Mouse (Mus musculus) cerebellum, adult 2 months (tissue): ENCODE data around the gene Maml3.

Experiments
- CTCF ChIP-seq: fragments of 200-500 bp; IDR thresholded peaks from 2 replicates; pipeline ENCODE4 v1.5.1; 2011; ENCODE audit warnings: low read depth, mild to moderate bottlenecking, control low read depth, low read length, moderate library complexity, borderline replicate concordance; ENCODE audit not compliant: insufficient read depth
- POLR2A ChIP-seq: fragments of 200-500 bp; IDR thresholded peaks from 2 replicates; pipeline ENCODE4 v1.6.1; 2011; ENCODE audit warnings: low read length, control low read depth, borderline replicate concordance; ENCODE audit not compliant: insufficient read depth

GRCm38 (mm10) chr3:51872771-51873170 is 232.1 kb downstream of the Maml3 start:
- TF ChIP-seq CTCF (no peak), POLR2A (no peak)
